Mouse (Mus musculus) embryo, embryonic 10 days (tissue): ENCODE data around the gene Atp10a.
"Not testable (repeated sequence)": the region's sequence is repeated elsewhere in the genome, so short reads cannot be mapped to it uniquely, and the experiment has no call there.

Source experiments
- DNase-seq: peaks from one replicate; pipeline ENCODE4 v3.0.0-alpha.2; 2015; ENCODE audit warnings: low spot score

The Atp10a gene

DNA sequence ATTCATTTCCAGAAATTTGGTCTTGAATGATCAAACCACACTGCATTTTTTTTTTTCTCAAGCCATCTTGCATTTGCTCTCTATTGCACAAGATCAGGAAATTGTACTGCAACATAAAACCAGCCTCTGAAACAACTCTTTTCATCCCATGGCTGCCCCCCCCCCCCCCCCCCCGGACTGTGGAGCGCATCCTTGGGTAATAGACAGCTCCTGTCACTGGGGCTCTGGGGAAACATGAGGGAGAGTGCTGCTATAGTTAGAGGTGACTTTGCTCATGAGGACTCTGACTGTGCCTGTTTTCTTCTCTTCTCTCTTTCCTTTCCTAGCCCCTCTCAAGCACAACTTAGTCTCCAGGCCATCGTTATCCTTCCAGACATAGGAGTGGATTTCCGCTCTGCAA, 131.6 kb downstream of the Atp10a start:
- no peak for DNase-seq

DNA sequence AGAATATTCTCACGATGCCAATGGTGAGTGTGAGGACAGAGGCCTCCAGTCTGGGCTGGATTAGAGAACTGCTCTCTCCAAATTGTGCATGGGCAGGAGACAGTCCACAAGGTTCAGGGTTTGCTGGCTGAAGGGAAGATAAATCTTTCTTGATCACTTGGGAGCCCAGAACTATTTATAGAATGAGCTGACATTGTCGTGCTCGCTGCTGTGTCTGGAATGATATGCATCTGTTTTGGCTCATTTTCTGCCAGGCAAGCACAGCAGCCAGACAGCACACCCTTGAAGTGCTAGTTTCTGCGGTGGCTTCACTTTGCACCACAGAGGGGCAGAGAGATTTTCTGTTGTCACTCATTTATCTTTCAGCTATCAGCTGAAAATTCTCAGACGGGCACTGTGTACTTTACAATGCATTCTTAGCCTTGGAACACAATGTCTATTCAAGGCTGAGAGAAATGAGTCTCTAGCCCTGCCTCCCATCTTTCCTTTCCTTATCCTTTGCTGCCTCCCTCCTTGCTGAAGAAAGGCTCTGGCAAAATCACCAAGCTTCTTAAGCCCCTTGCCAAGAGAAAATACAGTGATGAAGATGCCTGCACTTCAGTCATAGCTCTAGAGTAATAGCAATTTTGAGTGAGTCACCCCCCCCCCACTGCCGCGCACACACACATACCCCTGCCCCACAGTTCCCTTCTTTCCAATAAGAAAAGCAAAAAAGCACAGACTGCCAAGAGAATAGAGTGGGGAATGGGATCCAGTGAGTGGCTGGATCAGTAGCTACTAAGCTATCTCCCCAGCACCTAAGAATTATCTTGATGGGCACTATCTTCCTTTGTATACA, 132.7 kb downstream of the Atp10a start:
- peak; percentile 18 for DNase-seq

GRCm38 (mm10) chr7:58797281-58797680, 141.3 kb downstream of the Atp10a start:
- no peak for DNase-seq

GRCm38 (mm10) chr7:58800916-58801315, 144.9 kb downstream of the Atp10a start:
- no peak for DNase-seq

DNA sequence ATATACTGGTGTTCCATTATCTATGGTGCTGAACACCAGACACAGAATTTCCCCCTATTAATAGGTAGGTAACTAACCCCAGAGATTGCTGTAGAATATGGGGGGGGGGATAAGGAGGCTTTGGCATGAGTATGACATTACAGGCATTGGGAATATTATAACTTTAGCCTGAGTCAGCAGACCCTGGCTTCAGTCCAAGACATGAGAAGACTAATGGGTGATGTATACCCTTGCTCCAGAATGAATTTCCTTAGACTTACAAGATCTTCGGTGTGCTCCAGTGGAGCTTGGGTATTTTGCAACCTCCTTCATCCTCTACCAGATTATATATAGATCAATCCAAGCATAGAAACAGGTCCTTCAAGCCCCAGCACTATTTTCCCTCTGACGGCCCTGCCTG, 145.8 kb downstream of the Atp10a start:
- DNase-seq = no peak

GRCm38 (mm10) chr7:58822147-58822681, 166.2 kb downstream of the Atp10a start:
- DNase-seq = no peak

DNA sequence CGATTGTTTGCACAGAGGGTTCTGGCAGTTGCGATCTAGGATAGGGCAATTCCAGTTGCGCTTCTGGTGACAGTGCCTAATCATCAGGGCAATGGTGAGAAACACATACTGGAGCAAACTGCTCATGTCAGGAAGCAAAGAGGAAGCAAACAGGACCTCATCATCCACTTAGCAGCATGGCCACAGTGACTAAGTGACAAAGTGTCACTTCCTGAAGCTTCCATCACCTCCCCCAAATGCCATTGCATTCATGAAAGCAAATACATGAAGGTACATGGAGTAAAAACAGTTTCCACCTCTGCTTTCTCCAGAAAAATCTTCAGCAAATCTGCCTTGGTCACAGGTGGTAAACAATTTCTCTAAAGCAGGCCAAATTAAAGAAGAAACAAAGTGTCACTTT, 168.7 kb downstream of the Atp10a start:
- DNase-seq = no peak

GRCm38 (mm10) chr7:58829111-58829510, 173.1 kb downstream of the Atp10a start:
- DNase-seq = no peak

- not testable (repeated sequence) for DNase-seq
These were observed 181.1 kb downstream of the Atp10a start for GRCm38 (mm10) chr7:58836855-58837606.

DNA sequence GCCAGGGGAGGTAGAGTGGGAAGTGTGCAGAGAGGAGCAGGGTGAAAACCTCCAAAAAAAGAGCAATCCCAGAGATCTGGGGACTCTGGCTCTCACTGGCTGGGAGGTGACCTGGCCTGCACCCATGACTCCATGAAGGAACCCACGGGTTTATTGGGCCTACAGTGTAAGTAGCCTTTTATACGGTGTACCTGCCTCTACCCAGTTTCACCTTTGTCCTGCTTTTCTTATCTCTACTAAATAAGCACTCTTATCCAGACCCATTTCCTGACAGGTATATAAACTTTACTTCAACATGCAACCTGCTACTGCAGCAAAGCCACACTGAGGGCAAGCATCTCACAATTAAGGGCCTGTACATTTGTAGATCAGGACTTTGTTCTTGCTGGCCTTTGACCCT, 184.4 kb downstream of the Atp10a start:
- no peak for DNase-seq

DNA sequence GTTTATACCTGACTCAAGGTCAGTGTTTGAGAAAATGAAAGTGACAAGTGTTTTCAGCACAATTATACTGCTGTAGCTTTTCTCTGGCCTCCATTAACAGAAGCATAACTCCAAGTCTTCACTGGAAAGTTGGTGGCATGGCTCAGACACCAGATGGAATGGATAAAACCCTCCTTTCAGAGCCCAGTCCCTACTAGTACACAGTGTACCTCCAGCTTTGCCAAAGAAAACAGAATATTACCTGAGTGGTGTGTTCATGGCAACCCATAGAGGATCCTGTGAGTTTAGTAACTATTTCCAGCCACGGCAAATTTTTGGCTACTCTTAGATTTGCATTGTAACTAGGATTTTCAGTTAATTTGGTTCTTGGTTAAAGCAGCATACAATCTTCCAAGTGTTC, 185.1 kb downstream of the Atp10a start:
- no peak for DNase-seq

- peak; percentile 24 for DNase-seq
These were observed 186.9 kb downstream of the Atp10a start for GRCm38 (mm10) chr7:58842818-58843217.

- DNase-seq = peak; percentile 87
These were observed 187.9 kb downstream of the Atp10a start for GRCm38 (mm10) chr7:58843767-58844445.

DNA sequence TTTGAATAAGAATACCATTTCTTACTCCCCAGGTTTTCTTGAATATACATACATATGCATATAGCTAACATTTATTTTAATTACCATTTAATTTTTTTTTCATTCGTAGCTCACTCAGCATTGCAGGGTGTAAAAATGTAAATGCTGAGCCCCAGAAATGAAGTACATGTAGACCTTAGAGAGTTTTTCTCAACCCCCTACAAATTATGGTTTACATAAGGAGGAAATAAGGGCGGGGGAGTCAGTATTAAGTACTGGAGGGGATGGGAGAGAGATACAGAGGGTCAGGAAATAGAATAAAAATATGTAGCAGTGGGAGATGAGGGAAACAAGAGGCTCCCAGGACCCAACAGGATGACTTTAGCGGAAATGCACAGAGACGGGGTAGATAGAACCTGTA, 188.5 kb downstream of the Atp10a start:
- no peak for DNase-seq

- DNase-seq = no peak
These were observed 203.0 kb downstream of the Atp10a start for GRCm38 (mm10) chr7:58858921-58859320.

DNA sequence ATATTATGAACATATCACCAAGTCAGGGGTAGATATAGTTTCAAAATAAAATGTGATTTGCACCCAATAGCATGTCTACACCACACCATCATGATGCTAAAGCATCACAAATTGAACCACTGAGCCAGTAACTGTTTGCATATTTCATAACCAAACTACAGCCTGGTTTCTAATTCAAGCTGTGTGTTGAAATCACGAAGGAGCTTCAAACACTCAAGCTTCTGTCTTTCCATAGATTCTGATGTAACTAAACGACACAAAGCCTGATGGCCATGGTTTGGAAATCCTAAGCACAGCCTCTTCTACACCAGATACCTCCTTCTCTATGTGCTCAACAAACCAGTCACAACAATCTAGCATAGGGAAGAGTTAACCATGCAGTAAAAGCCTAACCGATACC, 207.2 kb downstream of the Atp10a start:
- no peak for DNase-seq

DNA sequence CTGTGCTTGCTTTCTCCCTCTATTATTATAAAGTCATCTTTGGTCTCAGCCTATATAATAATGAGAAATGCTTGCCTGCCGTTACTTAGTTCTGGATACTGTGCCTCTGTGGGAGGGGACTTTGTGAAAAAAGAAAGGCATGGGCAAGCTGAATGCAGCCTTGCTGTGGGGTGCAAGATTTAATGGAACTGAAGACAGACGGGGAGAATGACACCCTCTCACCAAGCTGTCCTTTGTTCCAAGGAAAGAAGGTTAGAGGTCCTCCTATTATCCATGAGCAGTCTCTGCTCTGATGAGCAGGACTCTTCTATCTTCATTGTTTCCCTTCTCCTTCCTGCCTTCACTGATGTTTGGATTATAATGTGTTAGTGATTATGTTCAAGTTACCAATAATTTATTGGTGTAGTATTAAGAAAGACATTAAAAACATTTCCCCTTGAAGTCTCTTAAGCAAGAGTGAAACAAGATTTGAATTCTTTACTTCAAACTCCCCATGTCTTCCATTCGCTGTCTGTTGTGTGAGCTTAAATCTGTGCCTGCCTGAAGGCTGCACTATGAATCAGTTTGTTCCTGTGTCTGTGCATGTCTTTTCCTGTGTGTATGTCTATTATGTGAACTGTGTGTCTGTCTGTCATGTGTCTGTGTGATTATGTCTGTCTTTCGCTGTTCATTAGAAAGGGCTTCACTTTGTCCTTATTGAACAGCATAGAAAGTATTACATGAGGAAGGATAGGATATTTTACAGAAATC, 211.1 kb downstream of the Atp10a start:
- DNase-seq = peak; percentile 14

GRCm38 (mm10) chr7:58870661-58871060, 214.7 kb downstream of the Atp10a start:
- DNase-seq = no peak

DNA sequence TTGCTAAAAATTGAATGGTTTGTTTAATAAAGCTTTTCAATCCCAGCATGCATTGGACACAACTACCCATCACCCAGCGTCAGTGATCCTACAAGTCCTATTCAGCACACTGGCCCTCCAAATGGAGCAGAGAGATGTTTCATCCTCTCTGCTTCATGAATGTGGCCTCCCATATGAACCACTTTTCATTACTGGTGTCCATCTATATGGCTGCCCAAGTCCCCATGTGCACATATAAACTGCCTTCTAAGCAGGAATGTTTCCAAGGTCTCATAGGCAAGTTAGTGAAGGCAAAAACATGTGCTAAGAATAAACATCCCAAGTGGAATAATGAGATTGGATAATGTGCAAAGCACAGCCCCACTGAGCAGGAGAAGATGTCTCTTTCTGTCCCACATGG, 217.7 kb downstream of the Atp10a start:
- DNase-seq = no peak
